Mouse (Mus musculus): Measurements from ENCODE around the gene 1700001L19Rik. TPM values are rescaled to one million over a fixed set of nuclear protein-coding genes. Genes with fewer than 3 reads are reported as not detected.

Gene 1700001L19Rik
- polyA plus RNA-seq, 1 experiment, result 0.06 TPM

GRCm38 (mm10) chr13:68603085-68603484, 5.9 kb downstream of the 1700001L19Rik start:
- Histone ChIP-seq H3K4me3 (no peak overlapping the region), H3K36me3 (ENCODE audit: control insufficient read depth, insufficient read depth) (no peaks in the 10 kb centered on the region), H3K79me2 (ENCODE audit: control insufficient read depth, insufficient read depth) (no peaks in the 10 kb centered on the region), H3K4me2 (ENCODE audit: low read depth) (no peak overlapping the region), H3ac (ENCODE audit: control insufficient read depth, insufficient read length) (no peak overlapping the region), H3K27me3 (ENCODE audit: control insufficient read depth, insufficient read depth, insufficient read length) (no peaks in the 10 kb centered on the region)
- no peak for TF ChIP-seq MYOG (IDR thresholded peaks at IDR 0.05; ENCODE audit: control insufficient read depth in 1 of 3, insufficient read depth in 1 of 3, insufficient read length in 2 of 3, low read depth in 2 of 3)
- no peak for TF ChIP-seq POLR2AphosphoS2 (IDR thresholded peaks at IDR 0.05; ENCODE audit: insufficient read length, low read depth)

GRCm38 (mm10) chr13:68605689-68606126, 8.5 kb downstream of the 1700001L19Rik start:
- no peaks in the 10 kb centered on the region for H3K36me3 ChIP-seq (ENCODE audit: control insufficient read depth, insufficient read depth)
- no peak overlapping the region for H3K4me3 ChIP-seq
- H3K27me3 ChIP-seq (ENCODE audit: control insufficient read depth, insufficient read depth, insufficient read length), result no peaks in the 10 kb centered on the region
- TF ChIP-seq MAX (IDR thresholded peaks at IDR 0.05; ENCODE audit: low read depth) (no peak), CEBPB (IDR thresholded peaks at IDR 0.05; ENCODE audit: insufficient read depth, poor library complexity, severe bottlenecking) (no peak), MYOD1 (IDR thresholded peaks at IDR 0.05; ENCODE audit: control insufficient read depth in 1 of 3, insufficient read length in 2 of 3, low read depth in 2 of 3) (no peak), TCF12 (IDR thresholded peaks at IDR 0.05; ENCODE audit: insufficient read depth, poor library complexity, severe bottlenecking) (no peak), POLR2AphosphoS2 (IDR thresholded peaks at IDR 0.05; ENCODE audit: insufficient read length, low read depth) (no peak), MYOG (IDR thresholded peaks at IDR 0.05; ENCODE audit: control insufficient read depth in 1 of 3, insufficient read depth in 1 of 3, insufficient read length in 2 of 3, low read depth in 2 of 3) (no peak), USF1 (IDR thresholded peaks at IDR 0.05; ENCODE audit: low read depth) (peak; percentile 85)
- H3K79me2 ChIP-seq (ENCODE audit: control insufficient read depth, insufficient read depth), result no peaks in the 10 kb centered on the region
- H3K4me2 ChIP-seq (ENCODE audit: low read depth), result peak overlapping the region; percentile 60
- no peak overlapping the region for H3ac ChIP-seq (ENCODE audit: control insufficient read depth, insufficient read length)

GRCm38 (mm10) chr13:68607652-68608405, 10.6 kb downstream of the 1700001L19Rik start:
- TF ChIP-seq MAX (IDR thresholded peaks at IDR 0.05; ENCODE audit: low read depth) (no peak), USF1 (IDR thresholded peaks at IDR 0.05; ENCODE audit: low read depth) (no peak), POLR2A (IDR thresholded peaks at IDR 0.05; ENCODE audit: insufficient read length, low read depth) (no peak), TCF12 (IDR thresholded peaks at IDR 0.05; ENCODE audit: insufficient read depth, poor library complexity, severe bottlenecking) (no peak), CEBPB (IDR thresholded peaks at IDR 0.05; ENCODE audit: insufficient read depth, poor library complexity, severe bottlenecking) (no peak), POLR2AphosphoS2 (IDR thresholded peaks at IDR 0.05; ENCODE audit: insufficient read length, low read depth) (no peak), SRF (IDR thresholded peaks at IDR 0.05; ENCODE audit: control insufficient read depth, insufficient read length, low read depth) (no peak)
- H3K79me2 ChIP-seq (ENCODE audit: control insufficient read depth, insufficient read depth), result no peaks in the 10 kb centered on the region
- no peak overlapping the region for H3K4me3 ChIP-seq
- H3K36me3 ChIP-seq (ENCODE audit: control insufficient read depth, insufficient read depth), result no peaks in the 10 kb centered on the region
- H3ac ChIP-seq (ENCODE audit: control insufficient read depth, insufficient read length), result no peak overlapping the region
- H3K27me3 ChIP-seq (ENCODE audit: control insufficient read depth, insufficient read depth, insufficient read length), result no peaks in the 10 kb centered on the region
- no peak overlapping the region for H3K4me2 ChIP-seq (ENCODE audit: low read depth)

- no peak overlapping the region for H3K4me2 ChIP-seq (ENCODE audit: low read depth)
- no peak for TF ChIP-seq E2F4 (IDR thresholded peaks at IDR 0.05; ENCODE audit: insufficient read depth)
- TF ChIP-seq USF1 (IDR thresholded peaks at IDR 0.05; ENCODE audit: low read depth), result no peak
- TF ChIP-seq MYOG (IDR thresholded peaks at IDR 0.05; ENCODE audit: control insufficient read depth in 1 of 3, insufficient read depth in 1 of 3, insufficient read length in 2 of 3, low read depth in 2 of 3), result no peak
- TF ChIP-seq CEBPB (IDR thresholded peaks at IDR 0.05; ENCODE audit: insufficient read depth, poor library complexity, severe bottlenecking), result no peak
- TF ChIP-seq MAX (IDR thresholded peaks at IDR 0.05; ENCODE audit: low read depth), result no peak
- TF ChIP-seq REST (IDR thresholded peaks at IDR 0.05; ENCODE audit: insufficient read depth, insufficient read length), result no peak
- no peak for TF ChIP-seq POLR2AphosphoS2 (IDR thresholded peaks at IDR 0.05; ENCODE audit: insufficient read length, low read depth)
- no peak for TF ChIP-seq POLR2A (IDR thresholded peaks at IDR 0.05; ENCODE audit: insufficient read length, low read depth)
- TF ChIP-seq SRF (IDR thresholded peaks at IDR 0.05; ENCODE audit: control insufficient read depth, insufficient read length, low read depth), result no peak
- TF ChIP-seq TCF12 (IDR thresholded peaks at IDR 0.05; ENCODE audit: insufficient read depth, poor library complexity, severe bottlenecking), result no peak
- H3ac ChIP-seq (ENCODE audit: control insufficient read depth, insufficient read length), result no peak overlapping the region
- H3K27me3 ChIP-seq (ENCODE audit: control insufficient read depth, insufficient read depth, insufficient read length), result peaks cover 7% of the 10 kb centered on the region
- no peak overlapping the region for H3K4me3 ChIP-seq
- no peaks in the 10 kb centered on the region for H3K36me3 ChIP-seq (ENCODE audit: control insufficient read depth, insufficient read depth)
- H3K79me2 ChIP-seq (ENCODE audit: control insufficient read depth, insufficient read depth), result no peaks in the 10 kb centered on the region
Measured at GRCm38 (mm10) chr13:68622792-68623191, 25.6 kb downstream of the 1700001L19Rik start.

GRCm38 (mm10) chr13:68627041-68627440, 29.8 kb downstream of the 1700001L19Rik start:
- Histone ChIP-seq H3K36me3 (ENCODE audit: control insufficient read depth, insufficient read depth) (no peaks in the 10 kb centered on the region), H3K4me3 (no peak overlapping the region), H3K79me2 (ENCODE audit: control insufficient read depth, insufficient read depth) (no peaks in the 10 kb centered on the region), H3K4me2 (ENCODE audit: low read depth) (no peak overlapping the region), H3ac (ENCODE audit: control insufficient read depth, insufficient read length) (no peak overlapping the region), H3K27me3 (ENCODE audit: control insufficient read depth, insufficient read depth, insufficient read length) (no peaks in the 10 kb centered on the region)
- no peak for TF ChIP-seq TCF12 (IDR thresholded peaks at IDR 0.05; ENCODE audit: insufficient read depth, poor library complexity, severe bottlenecking)
- TF ChIP-seq POLR2AphosphoS2 (IDR thresholded peaks at IDR 0.05; ENCODE audit: insufficient read length, low read depth), result no peak
- no peak for TF ChIP-seq MAX (IDR thresholded peaks at IDR 0.05; ENCODE audit: low read depth)
- TF ChIP-seq TCF3 (IDR thresholded peaks at IDR 0.05; ENCODE audit: insufficient read length, low read depth), result no peak
- TF ChIP-seq POLR2A (IDR thresholded peaks at IDR 0.05; ENCODE audit: insufficient read length, low read depth), result no peak
- TF ChIP-seq MYOG (IDR thresholded peaks at IDR 0.05; ENCODE audit: control insufficient read depth in 1 of 3, insufficient read depth in 1 of 3, insufficient read length in 2 of 3, low read depth in 2 of 3), result no peak
- TF ChIP-seq E2F4 (IDR thresholded peaks at IDR 0.05; ENCODE audit: insufficient read depth), result no peak
- no peak for TF ChIP-seq CEBPB (IDR thresholded peaks at IDR 0.05; ENCODE audit: insufficient read depth, poor library complexity, severe bottlenecking)
- TF ChIP-seq SRF (IDR thresholded peaks at IDR 0.05; ENCODE audit: control insufficient read depth, insufficient read length, low read depth), result no peak
- no peak for TF ChIP-seq MYOD1 (IDR thresholded peaks at IDR 0.05; ENCODE audit: control insufficient read depth in 1 of 3, insufficient read length in 2 of 3, low read depth in 2 of 3)
- no peak for TF ChIP-seq REST (IDR thresholded peaks at IDR 0.05; ENCODE audit: insufficient read depth, insufficient read length)
- TF ChIP-seq USF1 (IDR thresholded peaks at IDR 0.05; ENCODE audit: low read depth), result no peak
